Mouse (Mus musculus) ES-E14 (cell line): ENCODE data around the gene Vcp.

Experiments used
- CHD2 ChIP-seq: IDR thresholded peaks from 2 replicates; pipeline ENCODE4 v1.6.1; 2014; ENCODE audit warnings: mild to moderate bottlenecking, low read depth, low read length, inconsistent platforms
- HCFC1 ChIP-seq: IDR thresholded peaks from 2 replicates; pipeline ENCODE4 v1.6.1; 2012; ENCODE audit warnings: low read length, inconsistent platforms, borderline replicate concordance; ENCODE audit not compliant: insufficient read depth
- ZC3H11A ChIP-seq: IDR thresholded peaks from 2 replicates; pipeline ENCODE4 v1.6.1; 2012; ENCODE audit warnings: low read depth, mild to moderate bottlenecking, inconsistent platforms, low read length, borderline replicate concordance

GRCm38 (mm10) chr4:42950065-42950558, 50.2 kb downstream of the Vcp start:
- no peak; the same call in 1 of the 2 replicates for TF ChIP-seq HCFC1
- no peak for TF ChIP-seq ZC3H11A
- TF ChIP-seq CHD2: no peak
